Mouse (Mus musculus) C2C12 (cell line): Measurements from ENCODE around the gene Gm47985.
"Not testable (repeated sequence)": the region's sequence is repeated elsewhere in the genome, so short reads cannot be mapped to it uniquely, and the experiment has no call there.

Experiments used
- CTCF ChIP-seq: IDR thresholded peaks from one replicate; pipeline ENCODE4 v1.5.1; 2011; ENCODE audit not compliant: control insufficient read depth, insufficient read depth, insufficient read length
- MYOD1 ChIP-seq: IDR thresholded peaks from one replicate; pipeline ENCODE4 v1.6.1; 2011; ENCODE audit warnings: low read depth; ENCODE audit not compliant: control insufficient read depth, insufficient read length

DNA sequence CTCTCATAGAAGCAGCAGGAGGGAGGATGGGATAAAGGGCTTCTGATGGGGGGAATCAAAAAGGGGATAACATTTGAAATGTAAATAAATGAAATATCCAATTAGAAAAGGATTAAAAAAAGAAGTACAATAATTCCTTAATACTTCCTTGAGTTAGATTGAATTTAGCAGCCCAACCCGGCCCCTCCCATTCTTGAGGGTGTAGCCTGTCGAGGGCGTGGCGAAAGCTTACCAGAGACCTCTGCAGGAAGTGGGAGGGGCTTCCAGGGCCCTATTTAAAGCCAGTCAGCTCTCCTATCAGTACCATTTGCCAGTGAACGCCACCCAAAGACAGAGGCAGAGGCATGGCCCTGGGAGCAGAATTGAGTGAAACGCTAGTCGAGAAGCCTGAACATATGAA lies at the start of gene Gm47985:
- not testable (repeated sequence) for TF ChIP-seq CTCF, MYOD1
